Mouse (Mus musculus): ENCODE measurements around the gene Vps25.
A peak's percentile ranks its signal among the peaks of the same experiment; 100 is the strongest.

The Vps25 gene

DNA sequence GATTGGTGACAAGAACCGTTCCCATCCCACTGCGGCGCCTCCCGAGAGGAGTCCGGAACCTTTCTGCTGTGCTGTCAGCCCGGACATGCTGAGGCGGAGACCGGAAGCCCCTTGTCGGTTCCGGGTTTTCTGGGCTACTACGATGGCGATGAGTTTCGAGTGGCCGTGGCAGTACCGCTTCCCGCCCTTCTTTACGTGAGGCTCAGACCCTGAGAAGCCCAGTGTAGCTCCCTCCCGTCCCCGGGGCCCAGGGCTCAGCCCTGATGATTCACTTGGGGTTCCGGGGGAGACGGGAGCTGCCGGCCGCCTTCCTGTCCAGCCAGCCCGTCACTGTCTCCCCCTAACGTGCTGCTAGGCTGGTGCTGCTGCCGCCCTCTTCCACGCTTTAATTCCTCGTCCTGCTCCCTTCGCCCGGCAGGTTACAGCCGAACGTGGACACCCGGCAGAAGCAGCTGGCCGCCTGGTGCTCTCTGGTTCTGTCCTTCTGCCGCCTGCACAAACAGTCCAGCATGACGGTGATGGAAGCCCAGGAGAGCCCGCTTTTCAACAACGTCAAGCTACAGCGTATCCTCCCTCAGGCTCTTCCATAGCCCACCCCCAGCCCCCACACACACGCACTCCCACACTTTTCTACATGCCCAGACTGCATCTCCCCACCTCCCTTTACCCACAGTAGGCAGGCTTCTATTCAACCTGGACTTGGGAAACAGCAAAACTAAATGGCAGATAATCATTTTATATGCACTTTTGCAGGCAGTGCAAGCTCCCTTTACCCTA is at the start of gene Vps25:
TSS of gene Vps25 (plus strand) at position 95 of the 777 bp plus-strand sequence.
- peak; percentile 88 for DNase-seq

DNA sequence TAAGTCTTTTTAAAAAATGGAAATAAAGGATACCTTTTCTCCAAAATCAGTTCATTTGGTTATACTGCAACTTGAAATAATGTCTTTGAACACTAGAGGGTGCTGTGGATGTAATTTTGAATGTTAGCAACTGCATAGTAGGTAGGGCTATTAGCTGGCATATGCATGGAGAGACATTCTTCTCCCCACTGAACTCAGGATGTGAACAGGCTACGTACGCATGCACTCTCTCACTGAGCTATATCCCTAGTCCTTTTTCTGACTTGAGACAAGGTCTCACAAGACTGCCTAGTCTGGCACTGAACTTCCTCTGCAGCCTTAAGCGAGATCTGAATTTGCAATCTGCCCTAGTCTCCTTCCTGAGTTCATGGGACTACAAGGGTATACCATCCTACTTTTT is 41.5 kb upstream of the Vps25 start:
- DNase-seq = peak; percentile 52 to 79

DNA sequence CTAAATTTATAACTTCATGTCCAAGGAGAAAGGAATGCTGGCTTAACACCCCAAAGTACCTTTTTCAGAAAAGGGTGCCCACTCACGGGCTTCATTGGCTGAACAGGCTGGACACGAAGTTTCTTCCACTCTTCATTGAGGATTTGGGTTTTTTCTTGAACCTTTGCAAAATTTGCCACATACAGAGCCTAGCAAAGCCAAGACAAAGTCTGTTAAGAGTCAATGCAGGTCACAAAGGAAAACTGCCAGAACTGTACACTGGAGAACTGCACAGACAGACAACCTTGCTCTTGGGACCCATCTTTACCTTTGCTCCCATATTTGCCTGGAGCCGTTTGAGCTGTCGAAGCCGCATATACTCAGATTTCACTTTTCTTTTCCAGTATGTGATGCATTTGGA is 36.6 kb upstream of the Vps25 start:
- DNase-seq = no peak

DNA sequence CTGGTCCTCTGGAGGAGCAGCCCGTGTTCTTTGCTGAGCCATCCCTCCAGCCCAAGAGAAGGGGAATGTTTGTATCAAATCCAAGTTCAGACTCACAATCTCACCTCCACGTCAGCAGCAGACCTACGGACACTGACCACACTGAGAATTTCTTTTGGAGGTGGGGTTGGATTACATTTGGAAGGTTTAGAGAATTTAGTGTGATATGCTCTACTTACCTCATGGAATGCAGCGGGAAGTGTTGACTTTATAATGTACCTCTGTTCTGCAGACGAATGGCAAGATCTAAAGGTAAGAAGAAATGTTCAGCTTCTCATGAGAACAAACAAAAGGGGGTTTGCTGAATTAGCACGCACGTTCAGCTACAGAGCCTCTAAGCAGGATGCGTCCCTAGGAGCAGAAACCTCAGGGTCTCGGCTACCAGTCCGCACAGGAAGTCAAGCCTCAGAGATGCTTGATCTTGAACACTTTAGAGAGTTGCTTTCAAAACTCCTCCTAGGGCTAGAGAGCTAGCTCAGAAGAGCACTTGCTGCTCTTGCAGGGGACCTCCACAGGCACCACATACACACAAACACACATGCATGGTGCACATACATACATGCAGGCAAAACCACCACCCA is 35.0 kb upstream of the Vps25 start:
- no peak for DNase-seq

DNA sequence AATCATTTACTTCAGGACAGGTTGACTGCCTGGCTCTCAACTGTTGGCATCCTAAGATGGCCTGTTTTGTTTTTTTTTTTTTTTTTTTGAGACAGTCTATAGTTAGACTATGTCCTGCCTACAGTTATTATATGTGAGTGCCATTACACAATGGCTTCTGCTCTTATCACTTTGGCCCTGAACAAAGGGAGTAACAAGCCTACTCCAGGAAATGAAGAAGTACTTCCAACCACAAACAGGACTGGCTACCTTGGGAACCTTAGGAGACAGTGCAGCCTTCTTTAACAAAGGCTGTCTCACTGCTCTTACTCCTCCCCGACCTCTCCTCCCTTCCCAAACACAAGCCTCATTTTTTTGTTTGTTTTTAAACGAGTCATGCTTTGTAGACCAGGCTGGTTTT is 32.7 kb upstream of the Vps25 start:
- no peak for DNase-seq

DNA sequence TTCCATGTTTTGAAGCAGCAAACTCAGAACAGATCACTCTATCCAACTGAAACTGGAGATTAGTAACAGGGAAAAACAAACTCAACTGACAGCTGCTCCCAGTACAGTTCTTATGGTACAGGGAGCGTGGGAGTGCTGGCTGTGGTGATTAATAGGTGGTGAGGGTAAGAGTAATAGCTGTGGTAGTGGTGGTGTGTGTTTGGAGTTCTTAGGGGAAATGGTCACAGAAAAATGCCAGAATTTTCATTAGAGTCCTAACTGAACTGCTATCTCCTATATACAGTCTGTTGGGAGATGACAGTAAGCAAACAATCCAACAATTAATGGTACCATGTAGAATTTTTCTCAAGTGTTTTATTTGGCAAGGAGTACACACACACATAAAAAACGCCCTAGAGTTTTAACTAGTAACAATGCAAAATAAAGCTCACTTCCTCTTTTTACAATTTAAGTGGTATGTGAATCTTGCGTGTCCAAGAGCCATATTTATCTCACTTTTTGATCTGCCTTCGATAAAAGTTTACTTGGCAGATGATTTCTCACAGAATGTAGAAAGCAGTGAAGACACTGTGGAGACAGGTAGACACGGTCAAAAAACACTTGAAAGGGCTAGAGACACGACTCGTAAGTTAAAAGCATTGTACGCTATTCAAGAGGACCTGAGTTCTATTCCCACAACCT is 32.1 kb upstream of the Vps25 start:
- DNase-seq = no peak

DNA sequence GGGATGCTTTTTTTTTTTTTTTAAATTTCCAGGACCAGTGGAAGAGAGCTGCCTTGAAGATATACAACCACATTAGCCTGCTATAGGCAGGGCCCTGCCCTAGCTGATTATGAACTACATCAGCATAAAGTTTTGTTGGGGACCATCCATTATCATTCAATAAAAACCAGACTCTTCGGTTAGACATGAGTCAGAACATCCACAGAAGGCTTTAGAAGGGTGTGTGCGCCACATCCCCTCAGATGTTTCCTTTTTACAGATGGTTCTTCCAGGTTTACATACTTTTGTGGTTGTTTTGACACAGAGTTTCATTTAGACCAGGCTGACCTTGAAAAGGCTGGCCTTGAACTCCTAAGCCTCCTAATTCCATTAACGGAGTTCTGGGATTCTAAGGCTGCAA is 29.2 kb upstream of the Vps25 start:
- no peak for DNase-seq

DNA sequence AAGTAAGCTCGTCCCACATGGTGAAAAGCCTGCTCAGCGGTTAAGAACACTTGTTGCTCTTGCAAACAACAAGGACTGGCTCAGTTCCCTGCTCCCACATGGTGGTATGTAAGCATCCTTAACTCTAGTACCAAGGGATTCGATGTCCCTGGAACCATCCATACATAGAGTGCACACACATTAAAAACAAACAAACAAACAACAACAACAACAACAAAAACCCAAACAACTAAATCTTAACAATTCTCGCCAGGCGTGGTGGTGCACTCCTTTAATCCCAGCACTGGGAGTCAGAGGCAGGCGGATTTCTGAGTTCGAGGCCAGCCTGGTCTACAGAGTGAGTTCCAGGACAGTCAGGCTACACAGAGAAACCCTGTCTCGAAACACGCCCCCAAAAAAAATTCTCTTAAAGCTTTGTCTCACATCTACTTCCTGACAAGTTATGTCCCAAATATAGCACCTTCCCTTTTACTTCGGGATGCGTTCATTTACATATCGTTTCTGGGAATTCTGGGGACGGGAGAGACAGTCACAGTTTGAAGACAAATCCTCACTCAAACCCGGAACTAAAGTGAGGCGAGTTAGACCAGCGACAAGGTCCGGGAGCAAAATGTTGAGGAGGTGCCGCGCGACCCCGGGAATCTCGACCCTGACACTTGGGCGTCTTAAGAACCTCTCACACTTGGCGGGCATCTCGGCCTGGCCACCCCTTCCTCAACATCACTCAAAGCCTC is 28.0 kb upstream of the Vps25 start:
- peak; percentile 9 to 16 for DNase-seq

DNA sequence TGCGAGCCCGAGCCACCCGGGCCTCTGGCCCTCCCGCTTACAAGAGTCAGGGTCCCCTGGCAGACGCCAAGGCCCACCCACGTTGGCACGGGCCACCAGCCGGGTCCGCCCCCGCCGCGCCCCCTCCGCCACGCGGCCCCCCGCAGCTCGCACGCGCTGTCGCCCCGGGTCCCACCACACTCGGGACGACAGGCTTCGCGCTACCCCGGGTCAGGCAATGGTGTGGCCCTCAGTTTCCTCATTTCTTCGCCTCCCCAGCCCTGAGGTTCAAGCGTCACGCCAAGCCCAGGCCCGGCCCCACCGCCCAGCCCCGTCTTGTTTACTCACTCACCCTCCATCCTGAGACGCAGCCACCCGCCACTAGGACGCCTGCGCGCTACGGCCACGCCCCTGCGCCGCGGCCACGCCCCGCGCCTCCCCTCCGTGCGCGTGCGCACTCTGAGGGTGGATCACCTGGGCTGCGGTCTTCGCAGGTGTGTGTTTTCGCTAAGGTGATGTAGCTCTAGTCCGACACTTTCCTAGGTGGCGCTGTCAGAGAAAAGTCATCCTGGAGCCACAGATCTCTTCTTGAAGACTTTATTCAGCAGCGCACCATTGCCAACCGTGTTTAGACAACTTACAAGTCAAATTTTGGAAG is 27.3 kb upstream of the Vps25 start, which contains the start of gene Ezh1:
TSS of gene Ezh1 (minus strand) at position 399 of the 637 bp plus-strand sequence.
- peak; percentile 95 to 98 for DNase-seq

DNA sequence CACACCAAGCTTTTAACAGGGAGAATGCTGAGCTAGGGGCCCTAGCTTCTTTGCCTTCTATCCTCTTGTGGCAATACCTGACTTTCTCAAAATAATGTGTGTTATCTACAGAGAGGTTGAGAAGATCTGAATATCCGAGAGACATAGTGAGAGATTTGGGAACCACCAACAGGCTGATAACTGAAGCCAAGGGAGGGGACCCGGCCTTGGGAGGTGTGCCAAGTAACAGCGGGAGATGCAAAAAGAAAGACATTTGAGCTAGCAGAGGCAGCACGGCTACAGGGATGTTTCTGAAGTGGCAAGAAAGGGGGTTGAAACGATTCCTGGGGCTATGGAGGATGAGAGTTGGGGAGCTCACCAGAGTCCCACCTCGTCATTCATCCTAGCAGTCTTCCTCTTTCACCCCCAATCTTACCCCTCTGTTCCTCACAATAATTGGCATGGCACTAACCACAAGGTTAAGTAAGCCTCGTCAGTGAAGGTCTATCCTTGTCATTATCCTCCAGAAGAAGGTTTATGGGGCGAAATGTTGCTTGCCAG is 24.1 kb upstream of the Vps25 start:
- DNase-seq = peak; percentile 58 to 68

DNA sequence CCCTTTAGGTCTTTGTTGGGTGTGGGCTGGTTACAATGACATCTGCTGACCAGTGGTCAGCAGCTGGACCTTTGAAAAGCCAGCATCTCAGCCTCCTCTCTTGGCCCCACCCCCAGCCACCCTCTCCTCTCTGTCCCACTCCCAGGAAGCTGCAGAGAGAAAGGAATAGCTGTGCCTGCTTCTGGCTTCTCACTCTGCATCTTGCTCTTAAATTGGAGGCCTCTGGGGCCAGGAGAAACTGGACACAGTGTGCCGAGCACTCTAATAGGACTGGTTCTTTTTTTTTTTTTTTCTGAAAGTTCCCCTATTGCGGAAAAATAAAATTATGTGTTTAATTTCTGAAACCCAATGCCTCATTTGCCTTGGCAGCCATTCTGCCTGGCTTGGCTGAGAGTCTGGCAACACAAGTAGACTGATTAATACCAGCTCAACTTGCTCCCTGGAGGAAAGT is 23.4 kb upstream of the Vps25 start:
- peak in 1 of 2 experiments; percentile 15 for DNase-seq

DNA sequence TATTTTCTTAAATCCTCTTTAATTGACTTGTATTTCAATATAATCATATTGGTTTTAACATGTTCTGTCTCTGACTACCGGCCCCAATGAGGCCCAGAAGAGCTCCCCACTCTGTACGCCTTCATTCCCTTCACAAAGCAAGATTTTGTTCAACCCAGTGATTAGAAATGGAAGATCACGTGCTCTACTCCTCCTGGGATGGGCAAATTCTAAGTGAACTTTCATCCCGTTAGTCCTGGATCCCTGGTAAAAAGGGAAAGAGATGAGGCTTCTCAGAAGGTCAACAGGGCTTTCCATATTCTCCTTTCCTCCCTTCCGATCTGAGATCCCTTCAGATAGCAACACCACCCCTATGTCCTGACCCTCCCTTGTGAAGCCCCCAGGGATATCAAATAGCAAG is 23.0 kb upstream of the Vps25 start:
- no peak for DNase-seq

DNA sequence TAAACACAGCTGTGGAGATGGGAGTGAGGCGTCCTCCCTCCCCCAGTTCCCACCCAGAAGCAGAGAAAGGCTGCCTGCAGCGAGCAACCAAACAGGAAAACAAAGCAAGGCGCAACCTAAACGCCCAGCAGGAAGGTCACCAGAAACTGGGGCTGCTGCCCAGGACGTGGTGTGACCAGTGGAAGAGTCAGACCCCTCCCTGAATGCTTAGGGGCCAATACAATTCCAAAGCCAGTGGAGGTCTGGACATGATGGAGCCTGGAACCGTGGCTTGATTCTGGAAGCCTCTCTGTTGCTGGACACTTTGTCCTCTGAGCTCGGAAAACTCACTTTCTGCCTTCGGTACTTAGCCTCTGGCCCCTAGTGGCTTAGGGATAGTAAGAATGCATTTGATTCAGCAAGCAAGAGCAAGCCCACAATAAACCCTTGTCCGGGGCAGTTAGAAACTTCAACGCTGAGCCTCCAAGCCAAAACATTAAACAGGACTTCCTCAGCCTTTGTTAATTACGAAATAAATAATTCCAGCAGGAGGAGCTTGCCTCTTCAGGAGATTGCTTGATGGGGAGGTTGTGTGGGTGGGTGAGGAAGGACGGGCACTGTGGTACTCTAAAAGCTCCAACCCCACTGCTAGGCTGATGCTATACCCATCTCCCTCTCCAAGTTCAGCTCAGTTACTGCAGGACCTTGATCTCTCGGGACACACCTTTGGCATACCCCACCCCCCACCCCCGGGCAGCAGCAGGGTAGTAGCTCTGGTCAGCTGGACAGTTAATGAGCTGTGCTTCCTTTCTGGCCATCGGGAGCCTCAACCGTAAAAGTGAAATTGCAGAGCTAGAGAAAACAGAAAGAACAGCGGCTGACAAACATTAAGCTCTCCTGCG is 22.3 kb upstream of the Vps25 start:
- DNase-seq = peak; percentile 16 to 18

DNA sequence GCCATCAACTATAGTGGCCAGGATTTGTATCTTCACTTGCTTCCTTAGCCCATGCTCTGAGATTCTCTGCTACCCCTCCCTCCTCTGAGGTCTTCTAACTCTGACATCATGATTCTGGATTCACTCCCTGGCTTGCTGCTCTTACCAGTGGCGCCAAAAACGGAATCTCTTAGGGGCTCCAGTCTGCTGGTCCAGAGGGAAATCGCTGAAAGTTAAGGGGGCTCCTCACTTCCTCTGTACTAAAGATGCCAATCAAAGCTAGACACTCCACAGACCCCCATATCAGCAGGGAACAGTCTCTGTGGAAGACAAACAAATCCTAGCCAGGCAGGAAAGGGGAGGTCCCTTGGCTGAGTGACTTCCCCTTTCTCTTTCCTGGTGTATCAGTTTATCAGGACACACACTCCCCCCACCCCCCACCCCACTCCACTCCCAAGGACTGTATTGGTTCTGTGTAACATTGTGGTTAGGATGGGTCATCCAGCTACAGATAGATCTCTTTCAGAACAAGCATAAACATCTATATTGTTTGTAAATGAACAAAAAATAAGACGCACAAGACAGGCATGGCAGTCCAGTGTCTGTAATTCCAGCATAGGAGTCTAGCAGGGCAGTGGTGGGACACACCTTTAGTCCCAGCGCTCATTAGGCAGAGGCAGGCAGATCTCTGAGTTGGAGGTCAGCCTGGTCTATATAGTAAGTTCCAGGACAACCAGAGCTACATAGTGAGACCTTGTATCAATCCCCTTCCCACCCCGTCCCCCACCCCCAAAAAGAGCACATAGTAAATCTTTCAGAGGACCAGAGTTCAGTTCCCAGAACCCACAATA is 21.3 kb upstream of the Vps25 start:
- no peak for DNase-seq

DNA sequence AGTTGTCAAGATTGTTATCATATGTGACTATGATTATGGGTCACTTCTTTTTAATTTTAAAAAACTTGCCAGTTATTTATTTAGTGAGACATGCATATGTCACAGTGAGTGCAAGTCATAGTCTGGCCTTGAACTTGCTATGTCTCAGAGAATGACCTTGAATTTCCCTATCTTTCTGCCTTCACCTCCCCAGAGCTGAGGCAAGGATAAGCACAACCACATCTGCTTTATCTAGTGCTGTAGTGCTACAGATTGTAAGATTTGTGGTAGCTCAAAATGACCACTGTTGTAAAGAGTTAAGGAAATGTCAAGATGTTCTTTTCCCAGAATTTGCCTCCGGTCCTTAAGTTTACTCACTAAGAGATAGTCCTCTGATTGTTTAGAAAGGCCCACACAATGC is 20.3 kb upstream of the Vps25 start:
- no peak for DNase-seq

DNA sequence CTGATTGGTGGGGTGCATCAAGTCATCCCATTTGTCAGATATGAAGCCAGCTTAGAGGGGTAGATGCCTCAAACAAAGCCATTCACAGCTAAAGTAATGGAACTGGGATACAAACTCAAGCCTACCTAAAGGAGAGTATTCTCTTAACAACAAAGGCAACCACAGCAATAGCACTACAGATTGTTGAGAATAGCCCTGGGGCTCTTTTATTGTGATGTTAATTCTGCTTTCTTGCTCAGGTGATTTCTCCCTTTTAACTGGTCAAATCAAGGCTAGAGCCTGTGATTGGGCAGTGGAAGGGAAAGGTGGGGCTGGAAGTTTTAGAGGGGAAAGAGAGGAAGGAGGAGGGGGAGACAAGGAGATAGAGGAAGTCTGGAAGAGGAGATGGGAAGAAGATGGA is 19.4 kb upstream of the Vps25 start:
- DNase-seq = no peak

DNA sequence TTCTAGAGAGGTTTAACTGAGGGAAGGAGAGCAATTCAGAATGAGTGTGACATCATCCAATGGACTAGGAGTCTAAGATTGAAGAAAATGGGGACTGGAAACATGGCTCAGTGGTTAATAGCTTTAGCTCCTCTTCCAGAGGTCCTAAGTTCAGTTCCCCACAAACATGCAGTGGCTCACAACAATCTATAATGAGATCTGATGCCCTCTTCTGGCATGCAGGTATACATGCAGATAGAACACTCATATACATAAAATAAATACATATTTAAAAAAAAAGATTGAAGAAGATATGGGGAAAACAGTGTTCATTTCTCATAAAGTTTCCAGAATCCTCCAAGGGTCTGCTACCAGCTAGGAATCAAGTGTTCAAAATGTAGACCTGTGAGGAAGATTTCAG is 18.1 kb upstream of the Vps25 start:
- no peak for DNase-seq

DNA sequence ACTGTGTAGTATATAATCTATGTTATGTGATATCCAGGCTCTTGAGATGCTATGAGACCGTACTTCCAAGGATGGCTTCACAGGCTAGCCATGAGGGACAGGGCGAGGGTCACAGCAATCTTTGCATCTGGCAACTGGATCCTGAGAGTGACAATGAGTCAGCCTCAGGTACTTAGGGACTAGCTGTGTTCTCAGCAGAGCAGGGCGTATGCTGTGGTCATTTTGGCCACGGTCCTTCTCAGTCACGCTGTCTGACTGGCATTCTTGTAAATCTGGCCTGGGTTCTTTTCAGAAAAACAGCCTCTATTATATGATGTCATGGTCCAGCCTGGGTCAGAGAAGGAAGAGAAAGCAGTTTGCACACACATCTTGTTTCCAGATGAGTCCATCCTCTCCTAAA is 16.7 kb upstream of the Vps25 start:
- no peak for DNase-seq

DNA sequence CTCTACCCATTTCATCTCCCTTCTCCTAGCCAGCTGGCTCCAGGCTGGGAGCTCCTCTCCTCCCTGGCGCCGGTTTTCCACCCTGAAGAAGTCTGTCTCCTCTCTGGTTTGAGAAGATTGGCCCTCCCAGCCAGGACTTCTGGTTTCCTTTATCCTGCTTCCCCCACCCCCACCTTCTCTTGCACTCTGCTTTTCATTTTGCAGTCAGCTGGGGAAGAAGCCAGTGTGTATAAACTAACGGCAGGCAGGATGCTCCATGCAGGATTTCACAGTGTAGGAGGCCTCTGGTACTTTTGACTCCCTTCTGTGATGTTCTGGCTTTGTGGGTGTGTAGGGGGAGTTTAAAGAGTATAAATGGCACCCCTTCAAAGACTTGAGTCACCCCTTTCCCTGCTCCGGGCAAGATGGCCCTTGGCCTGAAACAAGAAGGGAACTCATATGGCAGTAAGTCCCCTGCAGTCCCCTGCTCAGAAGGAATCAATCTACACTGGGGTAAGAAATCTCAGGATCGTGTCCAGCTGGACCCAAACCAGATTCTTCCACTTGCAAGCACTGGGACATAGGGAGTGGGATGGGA is 15.3 kb upstream of the Vps25 start:
- peak; percentile 27 to 44 for DNase-seq

DNA sequence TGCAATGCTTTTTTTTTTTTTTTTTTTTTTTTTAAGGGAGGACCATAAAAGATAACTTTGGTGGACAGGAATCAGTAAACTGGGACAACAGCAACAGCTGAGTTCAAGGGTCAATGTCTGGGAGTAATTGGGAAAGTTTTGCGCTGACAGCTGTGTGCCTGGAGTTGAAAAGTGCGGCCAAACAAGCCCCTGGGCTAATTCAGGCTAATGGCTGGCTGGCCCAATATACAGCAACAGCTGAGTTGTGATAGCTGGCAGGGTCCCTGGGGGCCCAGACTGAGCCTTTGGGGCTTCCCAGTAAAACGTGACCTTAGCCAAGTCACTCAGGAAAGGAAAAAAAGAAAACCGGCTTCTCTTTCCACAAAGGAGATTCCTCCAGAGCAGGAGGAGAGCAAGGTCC is 8.4 kb upstream of the Vps25 start:
- DNase-seq = no peak

Data from cerebellum, postnatal 14 days (tissue).